Mouse (Mus musculus): Measurements from ENCODE around the gene Tcl1b5.

Gene Tcl1b5

DNA sequence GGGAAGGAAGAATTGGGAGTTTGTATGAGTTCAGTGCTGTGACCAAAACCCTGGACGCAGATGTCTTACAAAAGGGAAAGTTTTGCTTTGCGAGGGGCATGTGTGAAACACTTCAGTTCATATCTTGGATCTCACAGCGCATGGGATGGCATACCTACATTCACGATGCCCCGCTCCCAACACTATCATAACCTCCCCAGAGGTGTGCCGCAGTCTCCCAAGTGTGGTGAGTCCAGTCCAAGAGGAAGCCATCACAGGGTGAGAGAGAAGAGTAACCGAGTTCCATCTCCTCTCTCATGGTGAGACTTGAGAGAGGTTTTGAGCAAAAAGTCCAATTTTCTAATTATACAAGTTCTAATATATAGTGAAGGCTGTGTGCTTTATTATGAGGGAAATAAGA lies 33.1 kb downstream of the Tcl1b5 start:
- DNase-seq: no peak

GRCm38 (mm10) chr12:105217101-105217760 lies 41.1 kb downstream of the Tcl1b5 start:
- DNase-seq: no peak

DNA sequence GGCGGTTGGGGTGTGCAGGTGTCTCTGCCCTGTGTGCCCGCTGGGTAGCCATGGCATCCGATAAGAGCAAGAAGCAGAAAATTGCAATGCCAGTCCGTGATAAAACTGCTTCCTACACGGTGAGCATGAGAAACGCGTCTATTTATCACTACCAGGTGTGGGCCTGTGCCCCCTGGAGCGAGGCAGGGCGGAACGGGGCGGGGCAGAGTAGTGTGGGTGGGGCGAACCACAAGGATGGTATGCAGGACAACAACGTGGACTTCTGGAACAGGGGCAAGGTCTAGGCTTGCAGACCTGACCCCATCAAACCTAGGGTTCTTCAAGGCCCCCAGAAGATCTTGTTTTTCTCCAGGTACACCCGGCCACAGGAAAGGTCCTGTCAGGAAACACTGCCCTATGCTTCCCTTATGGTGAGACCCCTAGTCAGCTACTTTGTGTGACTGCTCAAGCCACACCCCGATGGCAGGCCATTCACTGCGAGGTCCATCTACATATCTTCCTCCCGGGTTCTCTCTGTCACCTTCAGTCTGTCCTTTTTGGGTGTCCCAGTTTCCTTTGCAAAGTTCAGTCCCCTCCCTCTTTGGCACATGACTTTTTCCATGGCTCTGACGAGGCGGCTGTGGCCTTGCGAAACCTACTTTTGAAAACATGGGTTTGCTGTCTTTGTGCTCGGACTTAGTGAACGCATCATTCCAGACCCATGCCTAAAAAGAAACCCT lies 46.6 kb downstream of the Tcl1b5 start, which contains the start of gene Tcl1:
Gene Tcl1 (minus strand): TSS at position 193 of the 719 bp plus-strand sequence.
- no peak for DNase-seq

DNA sequence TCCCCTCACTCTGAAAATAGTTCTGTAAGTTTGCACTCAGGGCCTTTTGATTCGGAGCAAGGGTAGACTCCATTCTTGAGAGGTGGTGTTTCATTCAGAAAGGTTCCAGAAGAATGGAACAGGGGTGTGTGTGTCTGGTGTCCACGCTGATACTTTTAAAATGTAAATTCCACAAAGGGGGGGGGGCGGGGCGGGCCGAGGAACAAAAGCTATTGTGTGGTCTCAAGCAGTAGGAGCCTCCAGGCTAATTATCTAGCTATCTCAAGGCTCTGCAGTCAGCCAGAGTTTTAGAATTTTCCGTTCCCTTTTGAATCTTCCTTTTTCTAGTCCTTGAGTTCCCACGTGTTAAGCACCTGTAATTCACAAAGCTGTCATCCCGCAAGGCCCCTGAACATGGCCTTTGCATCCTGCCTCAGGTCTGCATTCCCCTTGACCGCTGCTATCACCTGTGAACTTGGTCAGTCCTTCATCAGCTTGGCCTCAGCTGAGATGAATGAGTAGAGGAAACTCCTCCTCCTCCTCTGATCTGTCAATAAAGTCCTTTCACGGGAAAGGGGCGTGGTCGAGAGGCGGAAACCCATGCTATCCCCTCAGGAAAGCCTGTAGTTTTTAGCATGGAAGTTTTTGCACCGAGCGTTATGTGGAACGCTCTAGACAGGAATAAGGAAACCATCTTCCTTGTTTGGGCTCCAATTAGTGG lies 48.6 kb downstream of the Tcl1b5 start:
- no peak for DNase-seq

Measured in right cerebral cortex, postnatal 14 days (tissue).